Mouse (Mus musculus): Measurements from ENCODE around the gene Fgfrl1. TPM values are rescaled to one million over a fixed set of nuclear protein-coding genes. Genes with fewer than 3 reads are reported as not detected.

Gene Fgfrl1
- polyA plus RNA-seq, 1 experiment from 2014 or later: 17.4 TPM

- ATAC-seq: peak; percentile 81
- TF ChIP-seq EP300 (IDR thresholded peaks at IDR 0.05) (no peak), CTCF (IDR thresholded peaks at IDR 0.05) (peak; percentile 86)
- 24% methylated on average over 5 of the region's 5 CpGs for WGBS
- Histone ChIP-seq H3K9me3 (ENCODE audit: low read length) (no peaks in the 10 kb centered on the region), H3K4me3 (ENCODE audit: low read depth, low read length) (no peak overlapping the region), H3K27ac (ENCODE audit: low read length) (no peak overlapping the region), H3K27me3 (replicated peaks; ENCODE audit: insufficient read depth, low read length) (no peaks in the 10 kb centered on the region), H3K4me1 (ENCODE audit: insufficient read depth, low read depth, low read length) (no peaks in the 10 kb centered on the region), H3K36me3 (ENCODE audit: insufficient read depth, low read length) (no peaks in the 10 kb centered on the region), H3K4me2 (replicated peaks; ENCODE audit: low read depth, low read length) (no peak overlapping the region), H3K9ac (replicated peaks; ENCODE audit: low read depth) (no peak overlapping the region)
- DNase-seq (ENCODE audit: low spot score): peak; percentile 74
Measured at GRCm38 (mm10) chr5:108726557-108727248, 34.5 kb downstream of the Fgfrl1 start.

GRCm38 (mm10) chr5:108727425-108727824, 35.2 kb downstream of the Fgfrl1 start:
- H3K27ac ChIP-seq (ENCODE audit: low read length): no peak overlapping the region
- no peaks in the 10 kb centered on the region for H3K4me1 ChIP-seq (ENCODE audit: insufficient read depth, low read depth, low read length)
- H3K4me2 ChIP-seq (replicated peaks; ENCODE audit: low read depth, low read length): no peak overlapping the region
- H3K4me3 ChIP-seq (ENCODE audit: low read depth, low read length): no peak overlapping the region
- ATAC-seq (no peak), DNase-seq (ENCODE audit: low spot score) (no peak)
- WGBS: 71% methylated on average over 1 of the region's 1 CpGs
- no peaks in the 10 kb centered on the region for H3K27me3 ChIP-seq (replicated peaks; ENCODE audit: insufficient read depth, low read length)
- no peak overlapping the region for H3K9ac ChIP-seq (replicated peaks; ENCODE audit: low read depth)
- H3K9me3 ChIP-seq (ENCODE audit: low read length): no peaks in the 10 kb centered on the region
- TF ChIP-seq CTCF (IDR thresholded peaks at IDR 0.05): no peak
- H3K36me3 ChIP-seq (ENCODE audit: insufficient read depth, low read length): no peaks in the 10 kb centered on the region

GRCm38 (mm10) chr5:108741844-108742243, 49.7 kb downstream of the Fgfrl1 start:
- no peaks in the 10 kb centered on the region for H3K36me3 ChIP-seq (ENCODE audit: insufficient read depth, low read length)
- no peak overlapping the region for H3K27ac ChIP-seq (ENCODE audit: low read length)
- H3K4me3 ChIP-seq (ENCODE audit: low read depth, low read length): no peak overlapping the region
- 76% methylated on average over 2 of the region's 2 CpGs for WGBS
- DNase-seq (ENCODE audit: low spot score): no peak
- H3K4me2 ChIP-seq (replicated peaks; ENCODE audit: low read depth, low read length): no peak overlapping the region
- no peak for ATAC-seq
- H3K9ac ChIP-seq (replicated peaks; ENCODE audit: low read depth): no peak overlapping the region
- H3K27me3 ChIP-seq (replicated peaks; ENCODE audit: insufficient read depth, low read length): no peaks in the 10 kb centered on the region
- H3K9me3 ChIP-seq (ENCODE audit: low read length): no peaks in the 10 kb centered on the region
- no peaks in the 10 kb centered on the region for H3K4me1 ChIP-seq (ENCODE audit: insufficient read depth, low read depth, low read length)
- TF ChIP-seq CTCF (IDR thresholded peaks at IDR 0.05) (no peak), EP300 (IDR thresholded peaks at IDR 0.05) (no peak)

- Histone ChIP-seq H3K4me1 (ENCODE audit: insufficient read depth, low read depth, low read length) (no peaks in the 10 kb centered on the region), H3K4me3 (ENCODE audit: low read depth, low read length) (no peak overlapping the region), H3K4me2 (replicated peaks; ENCODE audit: low read depth, low read length) (no peak overlapping the region), H3K27ac (ENCODE audit: low read length) (no peak overlapping the region), H3K9me3 (ENCODE audit: low read length) (no peaks in the 10 kb centered on the region), H3K36me3 (ENCODE audit: insufficient read depth, low read length) (no peaks in the 10 kb centered on the region), H3K27me3 (replicated peaks; ENCODE audit: insufficient read depth, low read length) (no peaks in the 10 kb centered on the region), H3K9ac (replicated peaks; ENCODE audit: low read depth) (no peak overlapping the region)
- no peak for TF ChIP-seq EP300 (IDR thresholded peaks at IDR 0.05)
- WGBS: 63% methylated on average over 2 of the region's 2 CpGs
- no peak for ATAC-seq
- no peak for DNase-seq (ENCODE audit: low spot score)
Measured at GRCm38 (mm10) chr5:108742596-108742995, 50.4 kb downstream of the Fgfrl1 start.

GRCm38 (mm10) chr5:108743856-108744255, 51.7 kb downstream of the Fgfrl1 start:
- H3K9ac ChIP-seq (replicated peaks; ENCODE audit: low read depth): no peak overlapping the region
- no peak overlapping the region for H3K27ac ChIP-seq (ENCODE audit: low read length)
- H3K36me3 ChIP-seq (ENCODE audit: insufficient read depth, low read length): no peaks in the 10 kb centered on the region
- no peaks in the 10 kb centered on the region for H3K4me1 ChIP-seq (ENCODE audit: insufficient read depth, low read depth, low read length)
- ATAC-seq (no peak), DNase-seq (ENCODE audit: low spot score) (no peak)
- 65% methylated on average over 2 of the region's 2 CpGs for WGBS
- H3K4me2 ChIP-seq (replicated peaks; ENCODE audit: low read depth, low read length): no peak overlapping the region
- no peak overlapping the region for H3K4me3 ChIP-seq (ENCODE audit: low read depth, low read length)
- peak; percentile 31 for TF ChIP-seq CTCF (IDR thresholded peaks at IDR 0.05)
- TF ChIP-seq EP300 (IDR thresholded peaks at IDR 0.05): no peak
- no peaks in the 10 kb centered on the region for H3K9me3 ChIP-seq (ENCODE audit: low read length)
- no peaks in the 10 kb centered on the region for H3K27me3 ChIP-seq (replicated peaks; ENCODE audit: insufficient read depth, low read length)

- TF ChIP-seq EP300 (IDR thresholded peaks at IDR 0.05): no peak
- TF ChIP-seq CTCF (IDR thresholded peaks at IDR 0.05): no peak
- no peak overlapping the region for H3K9ac ChIP-seq (replicated peaks; ENCODE audit: low read depth)
- H3K4me1 ChIP-seq (ENCODE audit: insufficient read depth, low read depth, low read length): no peaks in the 10 kb centered on the region
- no peaks in the 10 kb centered on the region for H3K27me3 ChIP-seq (replicated peaks; ENCODE audit: insufficient read depth, low read length)
- ATAC-seq (no peak), DNase-seq (ENCODE audit: low spot score) (no peak)
- H3K4me2 ChIP-seq (replicated peaks; ENCODE audit: low read depth, low read length): no peak overlapping the region
- H3K4me3 ChIP-seq (ENCODE audit: low read depth, low read length): no peak overlapping the region
- no peaks in the 10 kb centered on the region for H3K36me3 ChIP-seq (ENCODE audit: insufficient read depth, low read length)
- H3K9me3 ChIP-seq (ENCODE audit: low read length): no peaks in the 10 kb centered on the region
- WGBS: 73% methylated on average over 3 of the region's 3 CpGs
- no peak overlapping the region for H3K27ac ChIP-seq (ENCODE audit: low read length)
Measured at GRCm38 (mm10) chr5:108744629-108745028, 52.4 kb downstream of the Fgfrl1 start.

Data from lung, postnatal 0 days (tissue).